Mouse (Mus musculus) olfactory bulb, adult 2 months (tissue): ENCODE results near the gene Ubxn4.

Source experiments
- CTCF ChIP-seq: fragments of 200-500 bp; IDR thresholded peaks from 2 replicates; pipeline ENCODE4 v1.5.1; 2012; ENCODE audit warnings: low read depth, mild to moderate bottlenecking, low read length, moderate library complexity; ENCODE audit not compliant: insufficient read depth
- POLR2A ChIP-seq: fragments of 200-500 bp; IDR thresholded peaks from 2 replicates; pipeline ENCODE4 v1.6.1; 2012; ENCODE audit warnings: mild to moderate bottlenecking, low read depth, low read length, moderate library complexity; ENCODE audit not compliant: insufficient read depth

- TF ChIP-seq CTCF = no peak
- no peak for TF ChIP-seq POLR2A
Measured at GRCm38 (mm10) chr1:128324776-128325175, 81.0 kb downstream of the Ubxn4 start.
